Mouse (Mus musculus) frontal cortex, adult (tissue): ENCODE measurements around the gene Pde4b.
"Not testable (repeated sequence)": the region's sequence is repeated elsewhere in the genome, so short reads cannot be mapped to it uniquely, and the experiment has no call there.

Experiments
- ATAC-seq: cut with Nextera tagmentation; 2 replicates; pipeline ENCODE4 v1.9.2; 2017; ENCODE audit warnings: mild to moderate bottlenecking, moderate library complexity, mixed read lengths; ENCODE audit not compliant: low TSS enrichment

The Pde4b gene

DNA sequence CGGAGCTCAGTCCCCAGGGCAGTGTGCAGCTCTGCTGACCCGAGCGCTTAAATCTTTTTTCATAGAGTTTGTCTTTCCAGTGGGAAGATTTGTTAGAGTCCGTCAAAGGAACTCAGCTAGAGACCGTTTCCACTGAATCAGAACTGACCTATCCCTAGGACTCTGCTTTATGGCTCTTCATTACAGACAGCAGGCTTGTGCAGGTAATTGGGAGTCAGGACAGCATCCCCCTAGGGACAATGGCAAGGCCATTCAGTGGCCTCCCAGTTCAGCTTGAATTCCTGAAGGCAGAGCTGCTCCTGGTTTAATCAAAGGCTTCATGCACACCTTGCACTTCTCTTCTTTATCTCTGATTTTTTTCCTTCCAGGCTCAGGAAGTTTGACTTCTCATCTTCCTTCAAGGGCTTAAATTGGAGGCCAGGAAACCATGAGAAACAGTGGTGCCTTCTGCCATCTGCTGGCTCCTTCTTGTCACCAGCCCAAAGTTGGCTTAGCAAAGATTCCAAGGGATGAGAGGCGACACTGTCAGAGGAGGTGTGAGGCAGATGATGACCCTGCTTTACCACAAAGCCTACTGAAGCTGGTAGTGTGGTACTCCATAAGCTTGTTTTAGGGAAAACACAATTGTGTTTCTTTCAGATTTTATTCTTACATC lies 393.6 kb downstream of the Pde4b start:
- peak; percentile 84 for ATAC-seq

DNA sequence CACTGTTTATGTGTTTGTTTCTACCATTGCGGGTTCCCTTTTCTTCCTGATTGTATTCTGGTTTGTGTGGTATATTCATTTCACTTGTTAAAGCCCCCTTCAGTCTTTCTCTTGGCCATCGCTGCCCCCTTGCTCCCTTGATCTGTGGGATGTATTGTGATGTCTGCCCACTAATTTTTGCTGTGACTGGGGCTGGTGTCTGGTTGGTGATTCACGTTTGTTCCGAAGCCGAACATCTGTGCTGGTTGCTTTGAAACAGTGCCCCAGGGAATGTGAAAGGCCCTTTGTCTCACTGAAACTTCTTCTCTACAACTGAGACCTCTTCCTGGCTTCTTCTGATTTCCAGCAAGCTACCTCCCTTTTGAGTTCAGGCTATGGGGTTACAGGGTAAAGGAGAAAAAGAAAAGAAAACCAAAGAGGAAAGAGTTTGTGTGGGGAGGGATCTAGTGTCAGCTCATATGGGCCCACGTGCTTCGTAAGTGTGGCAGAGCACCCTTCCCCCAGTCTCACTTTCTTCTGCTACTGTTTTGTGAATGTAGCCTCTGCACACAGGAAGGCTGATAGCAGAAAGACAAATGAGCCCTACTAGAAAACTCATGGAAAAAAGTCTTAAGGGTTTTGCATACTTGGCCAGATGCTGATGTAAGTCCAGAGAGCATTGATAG lies 396.1 kb downstream of the Pde4b start:
- ATAC-seq = no peak

DNA sequence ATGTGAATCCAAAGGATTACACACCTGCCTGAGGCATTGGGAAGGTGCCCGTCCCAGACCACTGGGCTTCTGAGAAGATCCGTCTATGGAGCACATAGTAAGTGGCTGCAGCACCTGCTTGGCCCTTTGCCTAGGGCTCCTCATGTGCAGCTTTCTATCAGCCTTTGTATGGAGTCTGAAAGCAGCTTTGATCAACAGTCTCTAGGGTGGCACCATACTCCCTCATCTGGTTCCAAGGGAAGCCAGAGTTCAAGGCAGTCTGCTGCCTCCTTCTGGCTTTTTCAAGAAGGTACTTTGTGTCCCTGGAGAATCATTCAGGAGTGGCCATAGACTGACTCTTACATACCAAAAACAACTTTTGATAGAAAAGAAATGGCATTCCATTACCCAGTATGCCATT lies 397.4 kb downstream of the Pde4b start:
- ATAC-seq = no peak

DNA sequence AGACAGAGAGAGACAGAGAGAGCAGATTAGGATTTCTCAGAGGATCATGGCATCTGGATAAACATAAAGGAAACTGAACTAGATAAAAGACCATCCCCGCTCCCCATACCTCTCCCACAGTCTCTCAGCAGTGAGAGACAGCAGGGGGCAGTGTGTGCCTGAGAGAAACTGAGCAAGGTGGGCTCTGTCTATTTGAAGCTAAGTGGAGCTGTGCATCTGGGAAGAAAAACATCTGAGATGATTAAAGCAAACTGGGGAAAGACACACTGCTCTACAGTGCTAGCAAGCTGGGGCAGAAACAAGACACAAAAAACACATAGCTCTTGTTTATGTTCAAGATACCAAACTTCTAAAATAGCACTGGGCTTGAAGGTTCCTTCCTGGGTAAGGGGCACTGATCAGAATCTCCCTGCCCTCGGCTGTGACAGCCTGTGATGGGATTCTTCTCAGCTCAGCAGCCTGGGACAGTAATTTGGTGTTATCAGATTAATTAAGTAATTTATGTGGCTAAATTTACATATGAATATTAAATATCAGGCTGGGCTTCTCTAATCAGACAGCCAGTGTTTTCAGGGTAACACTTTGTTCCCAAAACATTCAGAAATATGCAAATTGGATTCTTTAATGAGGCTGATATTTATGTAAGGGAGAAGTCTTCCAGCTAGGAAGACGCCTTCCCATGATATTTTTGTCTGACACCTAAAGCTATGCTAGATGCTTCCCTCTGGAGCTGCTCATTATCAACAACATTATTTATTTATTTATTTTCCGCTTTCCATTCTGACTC lies 399.0 kb downstream of the Pde4b start:
- no peak for ATAC-seq

DNA sequence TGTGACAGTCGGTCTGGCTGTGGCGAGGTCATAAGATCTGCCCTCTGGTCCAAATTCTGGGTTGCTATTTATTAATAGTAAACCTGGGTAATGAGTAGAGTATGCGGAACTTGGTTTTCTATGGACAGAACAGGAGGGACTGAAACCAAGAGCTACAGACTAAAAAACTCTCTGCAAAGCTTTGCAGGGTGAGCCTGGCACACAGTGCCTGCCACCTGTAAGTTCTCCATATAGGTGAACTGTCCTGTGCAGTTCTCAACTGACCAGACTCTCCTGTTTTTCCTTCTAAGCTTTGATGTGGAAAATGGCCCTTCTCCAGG lies 399.5 kb downstream of the Pde4b start:
- no peak for ATAC-seq

DNA sequence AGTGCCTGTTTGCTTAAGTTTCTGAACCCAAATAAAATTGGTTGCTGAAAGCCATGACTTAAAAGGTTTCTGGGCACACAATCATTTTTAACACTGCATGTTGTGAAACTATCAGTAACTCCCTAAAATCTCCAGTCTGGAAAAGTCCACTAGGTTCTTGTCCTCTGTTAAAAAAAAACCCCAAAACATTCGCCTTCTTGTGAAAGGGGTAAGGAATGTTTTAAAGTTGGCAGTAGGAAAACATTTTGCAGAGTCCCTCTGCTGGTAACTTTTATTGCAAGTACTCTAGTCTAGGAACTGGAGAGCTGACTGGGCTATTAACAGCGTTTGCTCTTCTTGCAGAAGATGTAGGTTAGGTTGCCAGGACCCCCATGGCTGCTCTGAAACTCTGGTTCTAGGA lies 400.7 kb downstream of the Pde4b start:
- no peak for ATAC-seq

DNA sequence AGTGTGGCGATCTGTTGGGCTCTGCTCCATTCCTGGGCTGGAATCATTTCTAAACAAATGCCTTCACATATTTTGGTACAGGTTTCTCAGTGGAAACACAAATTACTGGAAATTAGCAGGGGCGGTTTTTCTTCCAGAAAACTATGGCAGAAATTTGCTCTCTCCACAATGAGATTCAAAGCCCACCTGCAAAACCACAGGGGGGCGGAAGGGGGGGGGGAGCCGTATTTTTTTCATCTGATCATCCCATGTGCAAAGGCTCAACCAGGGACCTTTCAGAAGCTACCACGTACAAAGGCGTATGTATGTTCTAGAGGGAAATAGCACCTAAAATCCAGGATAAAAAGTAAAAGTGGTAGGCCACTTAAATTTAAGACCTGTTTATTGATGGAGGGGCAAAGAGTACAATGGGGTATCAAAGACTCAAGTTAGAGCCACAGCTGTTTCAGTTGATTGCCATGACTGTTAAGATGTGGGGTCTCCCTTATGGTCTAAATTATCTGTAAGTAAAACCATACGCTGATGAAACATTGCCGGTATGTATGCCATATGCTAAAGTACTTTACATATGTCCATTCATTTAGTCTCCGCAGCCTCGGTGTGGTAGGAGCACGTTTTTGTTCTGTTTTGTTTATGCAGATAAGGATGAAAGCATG lies 404.3 kb downstream of the Pde4b start:
- ATAC-seq = no peak

DNA sequence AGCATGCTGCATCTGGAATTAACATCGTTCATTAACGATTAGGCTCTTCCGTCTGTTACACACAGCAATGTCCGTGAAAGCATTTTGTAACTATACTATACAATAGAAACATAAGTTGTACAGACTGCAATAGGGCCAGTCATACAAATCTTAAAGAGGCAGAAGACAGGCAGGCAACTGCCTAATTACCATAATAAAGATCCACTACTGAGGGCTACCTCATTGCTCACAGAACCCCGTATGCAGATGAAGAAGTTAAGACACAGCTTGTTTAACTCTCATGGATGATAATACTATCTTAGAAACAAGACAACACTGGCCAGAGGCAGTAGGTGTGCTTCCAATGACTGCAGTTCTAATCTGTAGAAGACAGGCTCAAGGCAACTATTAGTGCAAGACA lies 405.6 kb downstream of the Pde4b start:
- ATAC-seq = 0 out of 2 replicates have a peak, but pooled peaks have one; percentile 14

DNA sequence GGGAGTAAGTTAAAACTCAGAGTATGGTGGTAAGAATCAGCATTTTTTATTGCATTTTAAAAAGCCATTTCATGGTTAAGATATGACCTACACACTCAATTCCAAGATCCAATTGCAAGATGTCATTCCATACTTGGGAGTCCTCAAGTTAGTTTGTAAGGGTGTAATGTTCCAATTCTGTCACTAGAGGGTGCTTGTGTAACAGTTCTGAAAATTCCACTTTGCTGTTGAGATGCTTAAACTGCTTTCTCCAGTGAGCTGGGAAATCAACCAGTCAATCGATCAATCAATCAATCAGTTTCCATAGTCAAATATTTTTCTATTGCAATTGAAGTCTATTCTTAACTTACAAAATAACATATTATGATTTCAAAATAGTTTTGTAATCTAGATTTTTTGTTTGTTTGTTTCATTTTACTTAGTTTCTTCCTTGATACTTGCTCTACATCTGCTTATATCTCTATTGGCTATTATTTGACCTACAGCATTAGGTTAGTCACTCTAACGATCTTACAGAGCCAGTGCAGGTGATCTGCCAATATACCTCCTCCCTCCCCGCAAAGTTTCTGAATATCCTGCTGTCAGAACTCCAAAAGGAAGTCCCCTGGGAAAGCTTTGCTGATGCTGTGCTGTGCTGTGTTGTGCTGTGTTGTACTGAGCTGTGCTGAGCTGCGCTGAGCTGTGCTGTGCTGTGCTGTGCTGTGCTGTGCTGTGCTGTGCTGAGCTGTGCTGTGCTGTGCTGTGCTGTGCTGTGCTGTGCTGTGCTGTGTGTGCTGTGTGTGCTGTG lies 406.2 kb downstream of the Pde4b start:
- peak; percentile 75 for ATAC-seq

DNA sequence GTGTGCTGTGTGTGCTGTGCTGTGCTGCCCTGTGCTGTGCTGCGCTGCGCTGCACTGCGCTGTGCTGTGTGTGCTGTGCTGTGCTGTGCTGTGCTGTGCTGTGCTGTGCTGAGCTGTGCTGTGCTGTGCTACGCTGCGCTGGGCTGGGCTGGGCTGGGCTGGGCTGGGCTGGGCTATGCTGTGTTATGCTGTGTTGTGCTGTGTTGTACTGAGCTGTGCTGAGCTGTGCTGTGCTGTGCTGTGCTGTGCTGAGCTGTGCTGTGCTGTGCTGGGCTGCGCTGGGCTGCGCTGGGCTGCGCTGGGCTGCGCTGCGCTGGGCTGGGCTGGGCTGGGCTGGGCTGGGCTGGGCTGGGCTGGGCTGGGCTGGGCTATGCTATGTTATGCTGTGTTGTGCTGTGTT lies 406.9 kb downstream of the Pde4b start:
- not testable (repeated sequence) for ATAC-seq

DNA sequence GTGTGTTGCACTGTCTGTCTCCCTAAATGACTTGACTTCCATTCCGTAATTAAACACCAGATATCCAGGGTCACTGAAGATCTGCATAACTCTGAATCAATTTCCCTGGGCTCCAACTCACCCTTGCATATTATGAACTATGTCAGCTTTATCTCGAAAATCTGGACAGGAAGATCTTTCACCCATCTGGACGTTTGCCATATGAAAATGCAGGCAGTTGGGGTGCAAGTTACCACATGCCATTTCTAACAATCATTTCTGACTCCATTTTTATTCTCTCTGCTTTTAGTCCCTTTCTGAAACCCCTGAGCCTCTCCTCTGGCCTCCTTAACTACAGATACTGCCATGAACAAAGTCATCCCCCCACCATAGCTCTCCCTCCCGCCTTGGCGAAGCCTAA lies 407.7 kb downstream of the Pde4b start:
- no peak for ATAC-seq

DNA sequence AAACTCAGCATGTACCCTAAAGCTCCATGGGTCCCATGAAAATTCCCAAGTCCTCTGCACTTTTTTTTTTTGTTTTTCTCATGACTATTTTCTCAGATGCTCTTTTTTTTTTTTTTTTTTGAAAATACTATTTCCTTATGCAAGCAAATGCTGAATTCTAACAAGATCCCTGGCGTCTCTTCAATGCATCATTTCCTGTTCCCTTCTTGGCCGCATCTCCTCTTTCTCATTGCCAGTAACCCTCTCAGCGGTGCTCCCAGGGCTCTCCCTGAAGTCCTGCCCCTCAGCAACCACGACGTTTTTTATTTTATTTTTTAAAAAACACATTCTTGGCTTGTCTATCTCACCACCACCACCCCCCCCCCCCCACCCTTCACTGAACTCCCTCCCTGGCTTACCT lies 408.1 kb downstream of the Pde4b start:
- ATAC-seq = no peak

DNA sequence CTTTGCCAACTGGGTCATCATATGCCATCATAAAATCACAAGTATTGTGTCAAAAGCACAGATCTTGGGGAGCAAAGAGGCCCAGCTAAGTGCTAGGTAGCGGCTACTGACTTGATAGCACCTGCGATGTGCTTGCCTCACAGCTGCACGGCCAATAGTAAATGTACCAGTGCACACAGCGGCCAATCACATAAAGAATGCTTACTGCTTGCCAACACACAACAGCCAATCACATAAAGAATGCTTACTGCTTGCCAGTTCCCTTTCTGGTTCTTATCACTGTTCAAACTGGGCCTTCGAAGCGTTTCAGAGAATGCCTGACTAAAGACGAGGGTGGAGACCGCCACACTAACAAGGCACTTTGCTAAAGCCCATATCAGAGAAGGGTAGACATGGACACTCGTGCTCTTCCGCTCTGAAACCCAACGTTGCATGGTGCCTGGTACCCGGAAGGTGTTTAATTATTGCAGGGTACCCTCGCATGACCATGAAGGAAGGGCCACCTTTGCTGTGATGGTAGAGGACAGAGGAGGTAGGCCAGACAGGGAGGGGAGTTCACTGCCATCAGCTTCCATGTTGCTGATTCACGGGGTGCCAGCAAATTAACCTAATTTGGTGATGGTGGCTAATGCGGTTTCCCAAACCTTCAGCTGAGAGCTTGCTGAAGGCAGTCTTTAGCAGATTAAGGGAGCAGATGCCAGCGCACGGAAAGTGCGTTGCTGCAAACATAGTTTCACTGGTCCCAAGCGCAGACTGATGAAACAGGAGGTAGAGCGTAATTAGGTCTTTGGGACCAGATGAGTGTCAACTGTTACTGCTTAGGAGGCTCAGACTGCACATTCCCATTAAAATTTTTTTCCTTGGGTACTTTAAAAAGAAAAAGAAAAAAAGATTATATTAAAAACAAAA lies 409.2 kb downstream of the Pde4b start:
- no peak for ATAC-seq

DNA sequence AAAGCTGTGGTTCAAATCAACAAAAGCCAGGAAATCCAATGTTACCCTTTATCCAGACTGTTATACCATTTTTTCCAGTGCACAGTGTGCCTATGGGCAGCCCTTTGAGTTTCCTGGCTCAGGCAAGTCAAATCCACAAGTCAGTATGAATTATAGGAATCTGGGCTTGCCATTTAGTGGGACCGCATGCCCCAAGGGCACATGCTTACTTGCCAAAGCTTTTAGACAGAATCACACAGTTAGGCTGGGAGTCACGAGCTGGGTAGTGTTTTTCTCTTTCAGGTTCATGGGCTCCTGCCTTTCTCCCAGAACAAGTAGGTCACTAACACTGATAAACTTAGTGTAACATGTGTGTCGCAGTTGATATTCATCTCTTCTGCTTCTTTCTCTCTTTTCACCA lies 409.9 kb downstream of the Pde4b start:
- ATAC-seq = no peak

DNA sequence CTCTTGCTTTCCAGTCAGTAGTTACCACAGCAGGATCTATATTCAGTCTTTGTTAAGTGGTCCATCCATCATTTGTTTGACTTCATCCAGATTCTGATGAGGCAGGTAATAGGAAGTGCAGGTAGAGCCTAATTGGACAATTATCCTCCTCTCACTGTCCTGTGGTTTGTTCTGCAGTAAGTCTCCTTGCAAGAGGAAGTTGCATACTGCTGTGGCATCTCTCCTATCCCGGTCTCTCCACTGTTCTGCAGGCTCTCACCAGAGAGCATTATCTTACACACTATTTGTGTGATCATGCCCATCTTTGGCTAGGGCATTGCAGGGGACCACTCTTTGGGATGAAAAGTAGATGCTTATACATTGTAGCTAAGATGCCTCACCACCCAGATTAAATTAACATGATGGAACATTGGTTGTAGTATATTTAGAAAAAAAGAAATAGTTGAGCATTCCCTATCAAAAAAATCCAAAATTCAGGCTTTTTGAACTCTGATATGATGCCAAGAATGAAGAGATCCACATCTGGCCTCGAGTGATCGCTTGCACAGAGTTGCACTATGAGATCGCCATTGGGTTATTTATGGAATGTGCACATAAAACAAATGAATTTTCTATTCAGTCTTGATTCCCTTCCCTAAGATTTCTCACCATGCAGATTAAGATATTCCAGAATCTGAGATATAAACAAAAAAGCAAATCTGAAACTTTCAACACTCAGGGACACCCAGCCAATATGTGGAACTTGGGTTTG lies 411.0 kb downstream of the Pde4b start:
- ATAC-seq = no peak

DNA sequence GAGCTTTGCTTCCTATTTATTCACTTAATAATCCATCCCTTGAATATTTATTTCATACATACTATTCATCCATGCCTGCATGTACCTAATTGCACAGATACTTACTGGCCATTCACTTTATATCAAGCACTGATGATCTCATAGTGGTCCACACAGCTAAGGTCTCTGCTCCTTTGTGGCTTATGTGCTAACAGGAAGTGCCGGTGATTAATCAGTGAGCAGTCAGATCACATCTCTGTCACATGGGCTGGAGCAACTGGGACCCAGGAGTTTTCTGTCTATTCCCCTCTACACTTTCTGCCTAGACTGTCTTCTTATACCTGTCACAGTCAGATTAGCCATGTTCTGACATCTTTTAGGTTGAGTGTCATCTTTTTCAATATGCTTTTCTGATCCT lies 411.6 kb downstream of the Pde4b start:
- no peak for ATAC-seq

DNA sequence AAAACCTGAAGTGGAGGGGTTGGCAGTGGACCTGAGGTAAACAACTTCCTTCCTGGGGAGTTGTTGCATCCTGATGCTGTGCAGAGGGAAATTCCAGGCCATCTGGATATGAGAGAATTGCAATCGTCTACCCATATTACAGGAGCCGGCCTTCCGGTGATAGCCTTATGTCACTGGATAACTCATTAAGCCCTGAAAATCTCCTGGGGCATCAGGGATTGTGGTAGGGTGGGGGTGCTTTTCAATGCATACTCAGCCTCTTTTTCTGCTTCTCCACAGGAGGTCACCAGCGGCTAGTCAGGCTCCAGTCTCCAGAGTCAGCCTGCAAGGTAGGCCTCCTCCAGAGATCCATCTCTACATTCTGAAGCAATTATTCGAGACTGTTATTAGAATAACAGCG lies 418.4 kb downstream of the Pde4b start:
- no peak for ATAC-seq

DNA sequence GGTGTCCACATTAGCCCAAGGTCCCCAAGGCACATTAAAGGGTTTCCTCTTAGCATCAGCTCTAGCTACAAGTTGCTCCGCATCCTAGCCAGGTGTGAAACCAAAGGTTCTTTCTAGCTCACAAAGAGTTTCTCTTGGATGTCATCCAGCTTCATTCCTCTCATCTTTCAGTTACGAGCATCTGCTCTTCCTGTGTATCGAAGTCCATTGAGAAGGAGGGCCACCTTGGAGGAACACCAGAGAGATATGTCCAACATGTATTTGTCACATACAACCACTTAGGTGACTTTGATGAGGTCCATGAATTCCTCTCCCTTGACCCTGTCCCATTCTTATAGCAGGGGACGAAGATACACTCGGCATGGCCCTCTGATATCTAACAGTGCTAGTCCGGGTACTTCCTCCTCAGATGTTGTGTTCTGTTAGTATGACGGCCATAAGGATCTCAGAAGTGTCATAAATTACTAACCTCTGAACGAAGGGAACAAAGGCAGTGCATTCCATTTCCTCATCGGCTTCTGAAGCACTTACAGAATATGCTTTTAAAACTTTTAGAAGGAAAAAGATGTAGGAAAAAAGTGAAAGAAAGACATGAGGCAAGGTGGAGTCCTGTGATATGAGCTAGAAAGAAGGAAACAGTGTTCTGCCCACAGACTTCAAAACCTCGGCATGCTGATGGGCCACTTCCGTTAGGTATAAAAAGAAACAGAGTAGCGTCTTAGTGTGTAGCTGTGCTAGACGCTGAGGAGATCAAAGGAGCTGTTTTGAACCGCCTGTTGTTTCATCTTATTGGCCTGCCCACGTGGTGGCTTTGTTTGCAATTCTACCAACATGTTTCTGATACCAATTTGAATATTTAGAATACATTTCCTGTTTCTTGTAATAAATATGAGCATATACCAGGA lies 419.3 kb downstream of the Pde4b start:
- no peak for ATAC-seq

DNA sequence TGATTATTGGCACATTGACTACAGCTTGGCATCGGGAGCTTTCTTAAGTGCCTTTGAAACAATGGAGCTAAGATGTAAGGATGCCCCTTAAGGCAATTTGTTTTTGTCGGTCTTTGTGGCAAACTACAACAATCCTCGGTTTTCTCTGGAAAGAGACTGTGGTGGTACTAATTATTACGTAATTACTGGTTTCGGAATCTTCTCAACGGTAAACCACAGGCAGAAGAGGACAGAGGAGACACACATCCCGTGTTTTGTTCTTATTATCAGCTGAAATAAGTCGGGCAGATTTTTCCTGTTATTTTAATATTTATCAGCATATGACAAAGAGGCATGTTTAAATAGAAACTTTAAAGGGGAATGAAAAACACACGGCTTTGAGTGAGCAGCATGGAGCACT lies 420.0 kb downstream of the Pde4b start:
- no peak for ATAC-seq
